Mouse (Mus musculus) ES-E14 (cell line): ENCODE measurements around the gene C330007P06Rik.

Experiments
- CHD2 ChIP-seq: IDR thresholded peaks from 2 replicates; pipeline ENCODE4 v1.6.1; 2014; ENCODE audit warnings: mild to moderate bottlenecking, low read depth, low read length, inconsistent platforms
- HCFC1 ChIP-seq: IDR thresholded peaks from 2 replicates; pipeline ENCODE4 v1.6.1; 2012; ENCODE audit warnings: low read length, inconsistent platforms, borderline replicate concordance; ENCODE audit not compliant: insufficient read depth
- MAFK ChIP-seq: IDR thresholded peaks from 2 replicates; pipeline ENCODE4 v1.6.1; 2014; ENCODE audit warnings: mild to moderate bottlenecking, low read depth, low read length, inconsistent platforms; ENCODE audit not compliant: insufficient read depth
- ZC3H11A ChIP-seq: IDR thresholded peaks from 2 replicates; pipeline ENCODE4 v1.6.1; 2012; ENCODE audit warnings: low read depth, mild to moderate bottlenecking, inconsistent platforms, low read length, borderline replicate concordance
- ZNF384 ChIP-seq: IDR thresholded peaks from 2 replicates; pipeline ENCODE4 v1.6.1; 2012; ENCODE audit warnings: low read depth, low read length, inconsistent platforms

- TF ChIP-seq HCFC1, result no peak
- no peak for TF ChIP-seq ZNF384
- TF ChIP-seq MAFK, result no peak
- TF ChIP-seq ZC3H11A, result no peak
- TF ChIP-seq CHD2, result no peak
Measured at GRCm38 (mm10) chrX:36794571-36794970, 79.3 kb downstream of the C330007P06Rik start.
